Mouse (Mus musculus) forebrain, embryonic 13.5 days (tissue): ENCODE data around the gene Wdr24. TPM values are rescaled to one million over a fixed set of nuclear protein-coding genes. Genes with fewer than 3 reads are reported as not detected.
"Not testable (repeated sequence)": the region's sequence is repeated elsewhere in the genome, so short reads cannot be mapped to it uniquely, and the experiment has no call there.

Experiments used
- ATAC-seq: fragments of 200-750 bp; cut with Nextera tagmentation; 2 replicates; pipeline ENCODE4 v1.8.0; 2017
- H3K27ac ChIP-seq: fragments of 300-500 bp; sonication (generic); 2 replicates; pipeline ENCODE4 v1.5.1; 2015; ENCODE audit warnings: inconsistent platforms, mild to moderate bottlenecking, moderate library complexity
- H3K27me3 ChIP-seq: fragments of 300-500 bp; sonication (generic); 2 replicates; pipeline ENCODE4 v1.6.1; 2015; ENCODE audit warnings: mild to moderate bottlenecking, inconsistent platforms
- H3K36me3 ChIP-seq: fragments of 300-500 bp; sonication (generic); 2 replicates; pipeline ENCODE4 v1.6.1; 2015; ENCODE audit warnings: mild to moderate bottlenecking, inconsistent platforms; ENCODE audit not compliant: poor library complexity, severe bottlenecking
- H3K4me1 ChIP-seq: fragments of 300-500 bp; sonication (generic); 2 replicates; pipeline ENCODE4 v1.6.1; 2015; ENCODE audit warnings: inconsistent platforms
- H3K4me2 ChIP-seq: fragments of 300-500 bp; sonication (generic); 2 replicates; pipeline ENCODE4 v1.6.1; 2015; ENCODE audit warnings: inconsistent platforms, mild to moderate bottlenecking, moderate library complexity
- H3K4me3 ChIP-seq: fragments of 300-500 bp; sonication (generic); 2 replicates; pipeline ENCODE4 v1.5.1; 2015; ENCODE audit warnings: mild to moderate bottlenecking, inconsistent platforms
- H3K9ac ChIP-seq: fragments of 300-500 bp; sonication (generic); 2 replicates; pipeline ENCODE4 v1.6.1; 2015; ENCODE audit warnings: mild to moderate bottlenecking, inconsistent platforms
- H3K9me3 ChIP-seq: fragments of 300-500 bp; sonication (generic); replicated peaks from 2 replicates; pipeline ENCODE4 v1.6.1; 2016; ENCODE audit warnings: inconsistent platforms
- WGBS: fragments of 180-500 bp; shearing (Covaris S2); methylation state at CpG from one replicate; pipeline ENCODE4 v1.1.7; 2015; 5-methylcytosine and 5-hydroxymethylcytosine counted together
- polyA plus RNA-seq: library from polyadenylated mRNA; unstranded; fragments of >200 nt; fragmentation: Nextera tagmentation; extraction: Ambion mirVana; gene quantifications from 2 replicates; pipeline ENCODE4 v1.2.1, GENCODE M21; 2015

Gene Wdr24
- polyA plus RNA-seq, 1 experiment from 2014 or later = 27.7 TPM

GRCm38 (mm10) chr17:25792615-25793014 is 30.8 kb upstream of the Wdr24 start, which contains the start of gene Fam173a:
TSS of gene Fam173a (minus strand) at chr17:25792901.
- Histone ChIP-seq H3K27me3 (no peaks in the 10 kb centered on the region), H3K4me1 (peaks cover 69% of the 10 kb centered on the region), H3K27ac (peak within 1 kb of the TSS; percentile 94), H3K36me3 (peaks cover 25% of the 10 kb centered on the region), H3K9me3 (no peaks in the 10 kb centered on the region), H3K9ac (peak within 1 kb of the TSS; percentile 77), H3K4me3 (peak within 1 kb of the TSS; percentile 74), H3K4me2 (peak within 1 kb of the TSS; percentile 94)
- ATAC-seq = peak; percentile 50
- WGBS = 1% methylated on average over 13 of the region's 14 CpGs

DNA sequence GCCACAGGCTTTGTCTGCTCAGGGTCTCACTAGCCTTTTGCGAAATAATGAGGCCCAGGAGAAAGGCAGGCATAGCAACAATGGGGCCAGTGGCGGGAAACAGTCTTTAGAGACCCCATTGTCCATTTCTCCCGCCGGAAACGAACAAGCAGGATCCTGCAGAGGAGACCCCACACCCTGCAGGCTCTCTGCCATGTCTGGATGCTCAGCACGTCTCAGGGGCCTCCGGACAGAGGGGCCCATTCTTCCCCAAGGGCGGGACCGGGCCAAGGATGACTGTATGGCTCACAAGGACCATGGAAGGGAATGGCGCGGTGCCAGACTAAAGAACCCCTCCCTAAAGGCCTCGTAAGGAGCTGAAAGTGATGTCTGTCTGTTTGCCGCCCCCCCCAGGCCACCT is 29.2 kb upstream of the Wdr24 start:
- 7% methylated on average over 13 of the region's 13 CpGs for WGBS
- peaks cover 12% of the 10 kb centered on the region for H3K36me3 ChIP-seq
- H3K4me3 ChIP-seq = peak overlapping the region; percentile 74; the same call in 1 of the 2 replicates
- peak overlapping the region; percentile 94 for H3K4me2 ChIP-seq
- H3K27me3 ChIP-seq = no peaks in the 10 kb centered on the region
- H3K9ac ChIP-seq = peak overlapping the region; percentile 75
- no peaks in the 10 kb centered on the region for H3K9me3 ChIP-seq
- no peak for ATAC-seq
- peak overlapping the region; percentile 94 for H3K27ac ChIP-seq
- H3K4me1 ChIP-seq = peaks cover 70% of the 10 kb centered on the region

- Histone ChIP-seq H3K4me3 (peak overlapping the region; percentile 74), H3K27me3 (no peaks in the 10 kb centered on the region), H3K27ac (peak overlapping the region; percentile 94), H3K9me3 (no peaks in the 10 kb centered on the region), H3K4me2 (peak overlapping the region; percentile 94), H3K36me3 (0 out of 2 replicates have a peak, but pooled peaks cover 5% of the 10 kb centered on the region), H3K4me1 (peaks cover 70% of the 10 kb centered on the region), H3K9ac (peak overlapping the region; percentile 75)
- 50% methylated on average over 17 of the region's 17 CpGs for WGBS
- ATAC-seq = no peak
These were observed 28.4 kb upstream of the Wdr24 start for GRCm38 (mm10) chr17:25794998-25795397.

DNA sequence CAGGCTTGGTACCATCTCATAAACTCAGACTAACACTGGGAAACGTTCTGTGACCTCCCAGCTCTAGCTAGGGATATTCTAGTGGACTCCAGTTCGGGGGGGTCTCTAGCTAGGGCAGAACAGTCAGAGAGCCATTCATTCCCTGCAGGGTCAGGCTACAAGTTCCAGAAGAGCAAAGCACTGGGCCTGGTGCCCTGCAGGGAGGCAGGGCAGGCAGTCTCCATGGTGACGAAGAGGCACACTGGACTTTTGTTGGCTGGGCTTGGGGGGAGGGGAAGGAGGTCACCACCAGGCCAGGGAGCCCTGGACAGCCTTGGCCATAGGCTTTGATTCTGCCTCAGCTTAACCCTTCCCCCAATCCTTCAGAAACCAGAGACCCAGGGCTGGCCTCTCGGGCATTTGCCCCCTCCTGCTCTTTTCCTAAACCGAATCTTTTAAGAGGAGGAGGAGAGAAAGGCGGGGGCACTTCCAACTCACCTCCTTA is 27.8 kb upstream of the Wdr24 start, which contains the start of gene AC134908.4:
TSS of gene AC134908.4 (minus strand) at position 51 of the 484 bp plus-strand sequence.
- Histone ChIP-seq H3K27ac (peak within 1 kb of the TSS; percentile 94), H3K4me3 (peak within 1 kb of the TSS; percentile 74), H3K4me1 (peaks cover 67% of the 10 kb centered on the region), H3K4me2 (peak within 1 kb of the TSS; percentile 94), H3K27me3 (no peaks in the 10 kb centered on the region), H3K36me3 (0 out of 2 replicates have a peak, but pooled peaks cover under 1% of the 10 kb centered on the region), H3K9ac (peak within 1 kb of the TSS; percentile 75), H3K9me3 (no peaks in the 10 kb centered on the region)
- ATAC-seq = no peak
- WGBS = 5% methylated on average over 6 of the region's 6 CpGs

- peak overlapping the region; percentile 94 for H3K4me2 ChIP-seq
- H3K9ac ChIP-seq = peak overlapping the region; percentile 75
- peak overlapping the region; percentile 68 for H3K27ac ChIP-seq
- H3K36me3 ChIP-seq = no peaks in the 10 kb centered on the region
- H3K4me3 ChIP-seq = peak overlapping the region; percentile 74
- H3K27me3 ChIP-seq = no peaks in the 10 kb centered on the region
- WGBS = 1% methylated on average over 37 of the region's 37 CpGs
- H3K9me3 ChIP-seq = no peaks in the 10 kb centered on the region
- peaks cover 61% of the 10 kb centered on the region for H3K4me1 ChIP-seq
- ATAC-seq = no peak
These were observed 27.1 kb upstream of the Wdr24 start for GRCm38 (mm10) chr17:25796211-25796771.

GRCm38 (mm10) chr17:25796951-25797369 is 26.5 kb upstream of the Wdr24 start, which contains the start of gene Metrn:
TSS of gene Metrn (minus strand) at chr17:25797136.
- peaks cover 55% of the 10 kb centered on the region for H3K4me1 ChIP-seq
- peak within 1 kb of the TSS; percentile 68 for H3K27ac ChIP-seq
- peak; percentile 67 for ATAC-seq
- H3K9me3 ChIP-seq = no peaks in the 10 kb centered on the region
- H3K4me2 ChIP-seq = peak within 1 kb of the TSS; percentile 94
- no peaks in the 10 kb centered on the region for H3K27me3 ChIP-seq
- H3K36me3 ChIP-seq = no peaks in the 10 kb centered on the region
- peak within 1 kb of the TSS; percentile 75 for H3K9ac ChIP-seq
- H3K4me3 ChIP-seq = peak within 1 kb of the TSS; percentile 74
- 1% methylated on average over 32 of the region's 35 CpGs for WGBS

- H3K27ac ChIP-seq = no peak overlapping the region
- H3K27me3 ChIP-seq = no peaks in the 10 kb centered on the region
- WGBS = 8% methylated on average over 6 of the region's 6 CpGs
- no peaks in the 10 kb centered on the region for H3K36me3 ChIP-seq
- H3K9ac ChIP-seq = no peak overlapping the region
- H3K4me1 ChIP-seq = peaks cover 40% of the 10 kb centered on the region
- ATAC-seq = 0 out of 2 replicates have a peak, but pooled peaks have one; percentile 6
- no peak overlapping the region for H3K4me2 ChIP-seq
- no peak overlapping the region for H3K4me3 ChIP-seq
- H3K9me3 ChIP-seq = no peaks in the 10 kb centered on the region
These were observed 22.4 kb upstream of the Wdr24 start for GRCm38 (mm10) chr17:25801029-25801428.

DNA sequence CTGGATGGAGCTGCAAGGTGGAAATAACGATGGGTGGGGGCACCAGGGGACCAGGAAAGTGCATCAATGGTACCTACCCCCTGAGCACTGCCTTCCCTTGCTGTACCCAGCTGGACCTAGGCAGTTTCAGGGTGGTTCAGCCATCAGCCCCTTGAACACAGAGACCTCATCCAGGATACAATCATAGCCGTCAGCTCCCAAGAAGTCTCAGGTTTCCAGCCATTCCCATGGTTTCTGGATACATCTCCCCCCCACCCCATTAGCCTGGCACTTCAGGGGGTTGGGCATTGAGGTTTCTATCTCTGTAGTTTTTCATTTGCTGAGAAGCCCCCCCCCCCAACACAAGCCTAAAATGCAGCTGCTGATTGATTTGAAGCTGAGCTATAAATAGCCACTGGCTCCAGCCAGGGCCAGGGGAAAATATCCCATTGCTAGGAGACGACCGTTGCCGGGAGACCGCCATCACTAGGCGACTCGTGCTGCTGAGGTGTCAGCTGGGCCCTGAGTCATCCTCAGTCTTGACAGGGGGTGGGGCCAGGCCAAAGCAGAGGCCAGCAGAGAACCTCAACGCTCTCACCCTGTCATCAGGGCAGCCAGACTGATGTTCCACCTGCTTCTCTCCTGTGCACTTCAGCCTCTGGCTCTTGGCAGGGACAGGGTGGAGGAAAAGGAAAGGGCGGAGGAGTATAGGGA is 20.5 kb upstream of the Wdr24 start:
- ATAC-seq = peak; percentile 93
- H3K4me1 ChIP-seq = peaks cover 26% of the 10 kb centered on the region
- H3K4me3 ChIP-seq = peak overlapping the region; percentile 14; the same call in 1 of the 2 replicates
- WGBS = 9% methylated on average over 10 of the region's 10 CpGs
- H3K9ac ChIP-seq = peak overlapping the region; percentile 57
- H3K9me3 ChIP-seq = no peaks in the 10 kb centered on the region
- H3K27me3 ChIP-seq = no peaks in the 10 kb centered on the region
- peak overlapping the region; percentile 42 for H3K4me2 ChIP-seq
- H3K27ac ChIP-seq = peak overlapping the region; percentile 91
- H3K36me3 ChIP-seq = no peaks in the 10 kb centered on the region

- no peak for ATAC-seq
- WGBS = 91% methylated on average over 4 of the region's 4 CpGs
- Histone ChIP-seq H3K36me3 (no peaks in the 10 kb centered on the region), H3K9me3 (no peaks in the 10 kb centered on the region), H3K27ac (no peak overlapping the region), H3K4me1 (peaks cover 52% of the 10 kb centered on the region), H3K4me3 (no peak overlapping the region), H3K4me2 (no peak overlapping the region), H3K27me3 (no peaks in the 10 kb centered on the region), H3K9ac (no peak overlapping the region)
These were observed 16.9 kb upstream of the Wdr24 start for GRCm38 (mm10) chr17:25806507-25806906.

DNA sequence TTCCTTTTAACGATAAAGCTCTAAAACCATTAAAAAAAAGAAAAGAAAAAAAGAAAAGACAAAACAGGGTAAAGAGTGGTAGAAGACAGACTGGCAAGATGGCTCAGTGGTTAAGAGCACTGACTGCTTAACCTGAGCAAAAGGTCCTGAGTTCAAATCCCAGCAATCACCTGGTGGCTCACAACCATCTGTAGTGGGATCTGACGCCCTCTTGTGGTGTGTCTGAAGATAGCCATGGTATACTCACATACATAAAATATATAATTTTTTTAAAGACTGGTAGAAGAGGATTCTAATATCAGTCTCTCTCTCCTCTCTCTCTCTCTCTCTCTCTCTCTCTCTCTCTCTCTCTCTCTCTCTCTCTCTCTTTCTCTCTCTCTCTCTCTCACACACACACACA is 16.0 kb upstream of the Wdr24 start:
- not testable (repeated sequence) for H3K4me3 ChIP-seq, H3K27ac ChIP-seq, H3K36me3 ChIP-seq, H3K27me3 ChIP-seq, H3K9ac ChIP-seq, H3K4me2 ChIP-seq, H3K9me3 ChIP-seq, ATAC-seq
- peaks cover 46% of the 10 kb centered on the region for H3K4me1 ChIP-seq
- 38% methylated on average over 2 of the region's 2 CpGs for WGBS

DNA sequence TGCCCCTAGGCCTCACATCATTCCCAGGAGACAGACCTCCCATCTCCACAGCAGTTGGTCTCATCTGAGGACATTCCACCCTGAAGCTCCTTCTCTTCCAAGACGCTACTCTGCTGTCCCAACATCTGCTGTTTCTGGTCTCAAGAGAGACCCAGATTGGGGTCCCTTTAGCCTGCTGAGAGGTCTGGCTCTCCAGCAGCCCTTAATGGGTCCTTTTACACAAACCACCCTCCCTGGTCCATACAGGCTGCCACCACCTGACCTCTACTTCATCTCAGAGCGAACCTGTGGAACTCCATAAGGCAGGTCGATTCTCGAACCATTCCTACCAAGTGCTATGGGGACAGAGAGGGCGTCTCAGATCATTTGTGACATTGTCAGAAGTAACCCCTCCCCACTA is 15.4 kb upstream of the Wdr24 start:
- ATAC-seq = no peak
- Histone ChIP-seq H3K27me3 (peaks cover 3% of the 10 kb centered on the region; the same call in 1 of the 2 replicates), H3K4me3 (peak overlapping the region; percentile 70), H3K36me3 (no peaks in the 10 kb centered on the region), H3K9ac (peak overlapping the region; percentile 89; the same call in 1 of the 2 replicates), H3K27ac (peak overlapping the region; percentile 95), H3K9me3 (no peaks in the 10 kb centered on the region), H3K4me2 (peak overlapping the region; percentile 91), H3K4me1 (peaks cover 45% of the 10 kb centered on the region)
- WGBS = 39% methylated on average over 5 of the region's 5 CpGs
